Mouse (Mus musculus) embryo, embryonic 11 days (tissue): ENCODE measurements around the gene Olfr869.

Experiments used
- DNase-seq: peaks from one replicate; pipeline ENCODE4 v3.0.0-alpha.2; 2015

Olfr869 gene

GRCm38 (mm10) chr9:20128709-20129108 lies at the start of gene Olfr869:
Gene Olfr869 (plus strand): TSS chr9:20129009.
- no peak for DNase-seq

- no peak for DNase-seq
These were observed 30.5 kb upstream of the Olfr869 start, which contains the start of gene Olfr868 for GRCm38 (mm10) chr9:20098326-20098725. Gene Olfr868 (plus strand): TSS chr9:20098626.

GRCm38 (mm10) chr9:20149706-20150105 lies 20.9 kb downstream of the Olfr869 start:
- DNase-seq = no peak

- DNase-seq = no peak
These were observed 45.1 kb downstream of the Olfr869 start, which contains the start of gene Olfr870 for GRCm38 (mm10) chr9:20173957-20174356. Gene Olfr870 (minus strand): TSS chr9:20174057.

GRCm38 (mm10) chr9:20179463-20179862 lies 50.7 kb downstream of the Olfr869 start:
- DNase-seq = no peak
